Mouse (Mus musculus): Measurements from ENCODE around the gene Nhsl2. TPM values are rescaled to one million over a fixed set of nuclear protein-coding genes. Genes with fewer than 3 reads are reported as not detected.
A peak's percentile ranks its signal among the peaks of the same experiment; 100 is the strongest.

The Nhsl2 gene
- polyA plus RNA-seq, 1 experiment from 2014 or later: 11.8 TPM

DNA sequence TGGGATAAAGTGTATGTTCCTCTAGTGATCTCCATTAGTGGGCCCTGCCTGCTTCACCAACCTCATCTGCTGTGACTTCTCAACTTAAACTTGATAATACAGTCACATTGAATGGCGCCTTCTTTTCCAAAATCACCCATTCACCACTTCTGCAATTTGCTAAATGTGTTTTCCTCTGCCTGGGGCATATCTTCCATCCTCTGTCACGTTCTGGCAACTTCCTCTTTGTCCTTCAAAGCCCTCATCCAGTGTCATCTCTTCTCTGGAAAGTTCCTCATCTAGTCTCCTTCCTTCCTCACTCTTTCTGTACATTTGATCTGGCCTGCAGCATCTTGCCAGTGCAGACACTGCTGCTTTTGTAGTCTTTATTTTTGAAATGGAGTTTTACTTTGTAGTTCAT, 158.8 kb downstream of the Nhsl2 start:
- no peaks in the 10 kb centered on the region for H3K9me3 ChIP-seq (ENCODE audit: control insufficient read depth, low read length)
- DNase-seq (ENCODE audit: low spot score) (no peak), ATAC-seq (ENCODE audit: low FRiP score) (no peak)
- H3K27ac ChIP-seq (ENCODE audit: low read depth, low read length): no peak overlapping the region
- no peaks in the 10 kb centered on the region for H3K36me3 ChIP-seq (ENCODE audit: control insufficient read depth, insufficient read depth, low read length)
- H3K4me1 ChIP-seq (replicated peaks; ENCODE audit: control insufficient read depth, insufficient read depth, low read length): no peaks in the 10 kb centered on the region
- H3K4me3 ChIP-seq (ENCODE audit: low read depth, low read length): no peak overlapping the region
- WGBS: 63% methylated on average over 2 of the region's 2 CpGs
- H3K9ac ChIP-seq (ENCODE audit: low read depth, low read length): no peak overlapping the region
- peaks cover 18% of the 10 kb centered on the region for H3K27me3 ChIP-seq (ENCODE audit: control insufficient read depth, insufficient read depth, low read length)
- no peak overlapping the region for H3K4me2 ChIP-seq (replicated peaks; ENCODE audit: low read depth, low read length)

GRCm38 (mm10) chrX:102017213-102017923, 168.2 kb downstream of the Nhsl2 start:
- no peaks in the 10 kb centered on the region for H3K36me3 ChIP-seq (ENCODE audit: control insufficient read depth, insufficient read depth, low read length)
- ATAC-seq (ENCODE audit: low FRiP score): no peak
- H3K9ac ChIP-seq (ENCODE audit: low read depth, low read length): no peak overlapping the region
- 38% methylated on average over 9 of the region's 9 CpGs for WGBS
- no peaks in the 10 kb centered on the region for H3K9me3 ChIP-seq (ENCODE audit: control insufficient read depth, low read length)
- H3K4me3 ChIP-seq (ENCODE audit: low read depth, low read length): no peak overlapping the region
- DNase-seq (ENCODE audit: low spot score): no peak
- H3K4me2 ChIP-seq (replicated peaks; ENCODE audit: low read depth, low read length): no peak overlapping the region
- no peaks in the 10 kb centered on the region for H3K4me1 ChIP-seq (replicated peaks; ENCODE audit: control insufficient read depth, insufficient read depth, low read length)
- no peak overlapping the region for H3K27ac ChIP-seq (ENCODE audit: low read depth, low read length)
- H3K27me3 ChIP-seq (ENCODE audit: control insufficient read depth, insufficient read depth, low read length): no peaks in the 10 kb centered on the region; the same call in 1 of the 2 replicates

DNA sequence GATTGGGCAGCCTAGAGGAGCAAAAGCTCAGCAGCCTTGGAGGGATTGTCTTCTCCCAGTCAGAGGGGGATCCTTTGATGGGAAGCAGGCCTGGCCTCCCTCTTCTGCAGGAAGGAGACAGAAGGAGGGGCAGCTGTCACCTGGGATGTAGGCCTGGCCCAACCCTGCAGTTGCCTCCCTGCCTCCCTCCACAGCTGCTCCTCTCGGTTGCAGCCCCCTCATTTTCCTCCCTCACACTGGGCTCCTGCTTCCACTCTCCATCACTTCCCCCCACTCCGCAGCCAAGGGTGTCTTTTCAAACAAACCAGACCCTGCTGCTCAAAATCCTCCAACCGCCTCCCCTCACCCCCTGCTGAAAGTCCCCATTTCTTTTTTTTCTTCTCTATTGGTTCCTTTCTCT, 169.7 kb downstream of the Nhsl2 start:
- H3K4me3 ChIP-seq (ENCODE audit: low read depth, low read length): no peak overlapping the region
- H3K9ac ChIP-seq (ENCODE audit: low read depth, low read length): no peak overlapping the region
- ATAC-seq (ENCODE audit: low FRiP score): no peak
- no peaks in the 10 kb centered on the region for H3K9me3 ChIP-seq (ENCODE audit: control insufficient read depth, low read length)
- no peak overlapping the region for H3K27ac ChIP-seq (ENCODE audit: low read depth, low read length)
- no peak for DNase-seq (ENCODE audit: low spot score)
- no peak overlapping the region for H3K4me2 ChIP-seq (replicated peaks; ENCODE audit: low read depth, low read length)
- no peaks in the 10 kb centered on the region for H3K36me3 ChIP-seq (ENCODE audit: control insufficient read depth, insufficient read depth, low read length)
- 49% methylated on average over 3 of the region's 3 CpGs for WGBS
- H3K27me3 ChIP-seq (ENCODE audit: control insufficient read depth, insufficient read depth, low read length): peaks cover 4% of the 10 kb centered on the region; the same call in 1 of the 2 replicates
- no peaks in the 10 kb centered on the region for H3K4me1 ChIP-seq (replicated peaks; ENCODE audit: control insufficient read depth, insufficient read depth, low read length)

- Histone ChIP-seq H3K9me3 (ENCODE audit: control insufficient read depth, low read length) (no peaks in the 10 kb centered on the region), H3K4me1 (replicated peaks; ENCODE audit: control insufficient read depth, insufficient read depth, low read length) (no peaks in the 10 kb centered on the region), H3K9ac (ENCODE audit: low read depth, low read length) (no peak overlapping the region), H3K27me3 (ENCODE audit: control insufficient read depth, insufficient read depth, low read length) (peaks cover 5% of the 10 kb centered on the region; the same call in 1 of the 2 replicates), H3K36me3 (ENCODE audit: control insufficient read depth, insufficient read depth, low read length) (no peaks in the 10 kb centered on the region), H3K4me3 (ENCODE audit: low read depth, low read length) (no peak overlapping the region), H3K27ac (ENCODE audit: low read depth, low read length) (no peak overlapping the region), H3K4me2 (replicated peaks; ENCODE audit: low read depth, low read length) (no peak overlapping the region)
- ATAC-seq (ENCODE audit: low FRiP score) (no peak), DNase-seq (ENCODE audit: low spot score) (no peak)
- 75% methylated on average over 7 of the region's 7 CpGs for WGBS
Observed at GRCm38 (mm10) chrX:102019471-102020240, 170.5 kb downstream of the Nhsl2 start.

DNA sequence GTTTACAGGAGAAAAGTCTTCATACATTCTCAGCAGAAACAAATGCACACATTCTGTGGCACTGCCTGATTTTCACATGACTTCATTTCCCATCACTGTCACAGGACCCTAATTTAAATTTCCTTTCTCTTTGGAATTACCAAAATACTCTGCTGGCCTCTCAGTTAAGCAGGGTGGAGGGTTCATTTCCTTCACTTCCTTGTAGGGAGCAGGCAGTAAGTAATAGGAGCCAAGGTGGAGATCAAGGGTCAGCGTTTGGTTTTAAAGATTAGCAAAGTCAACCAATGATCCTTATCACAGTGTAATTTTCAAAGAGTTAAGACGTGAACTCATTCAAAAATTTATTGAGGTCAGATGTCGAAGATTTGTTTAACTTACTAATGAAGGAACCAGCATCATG, 175.8 kb downstream of the Nhsl2 start:
- Histone ChIP-seq H3K4me3 (ENCODE audit: low read depth, low read length) (no peak overlapping the region), H3K9me3 (ENCODE audit: control insufficient read depth, low read length) (no peaks in the 10 kb centered on the region), H3K9ac (ENCODE audit: low read depth, low read length) (no peak overlapping the region), H3K36me3 (ENCODE audit: control insufficient read depth, insufficient read depth, low read length) (no peaks in the 10 kb centered on the region), H3K27me3 (ENCODE audit: control insufficient read depth, insufficient read depth, low read length) (peaks cover 10% of the 10 kb centered on the region), H3K4me2 (replicated peaks; ENCODE audit: low read depth, low read length) (no peak overlapping the region), H3K4me1 (replicated peaks; ENCODE audit: control insufficient read depth, insufficient read depth, low read length) (no peaks in the 10 kb centered on the region), H3K27ac (ENCODE audit: low read depth, low read length) (no peak overlapping the region)
- WGBS: 76% methylated on average over 3 of the region's 3 CpGs
- no peak for ATAC-seq (ENCODE audit: low FRiP score)
- DNase-seq (ENCODE audit: low spot score): no peak

- Histone ChIP-seq H3K27ac (ENCODE audit: low read depth, low read length) (no peak overlapping the region), H3K27me3 (ENCODE audit: control insufficient read depth, insufficient read depth, low read length) (peaks cover 12% of the 10 kb centered on the region), H3K4me3 (ENCODE audit: low read depth, low read length) (no peak overlapping the region), H3K4me1 (replicated peaks; ENCODE audit: control insufficient read depth, insufficient read depth, low read length) (no peaks in the 10 kb centered on the region), H3K9me3 (ENCODE audit: control insufficient read depth, low read length) (no peaks in the 10 kb centered on the region), H3K36me3 (ENCODE audit: control insufficient read depth, insufficient read depth, low read length) (no peaks in the 10 kb centered on the region), H3K4me2 (replicated peaks; ENCODE audit: low read depth, low read length) (no peak overlapping the region), H3K9ac (ENCODE audit: low read depth, low read length) (no peak overlapping the region)
- WGBS: 47% methylated on average over 6 of the region's 6 CpGs
- ATAC-seq (ENCODE audit: low FRiP score) (no peak), DNase-seq (ENCODE audit: low spot score) (peak; percentile 38)
Observed at GRCm38 (mm10) chrX:102031851-102032250, 182.7 kb downstream of the Nhsl2 start.

- peak; percentile 10 for DNase-seq (ENCODE audit: low spot score)
- peaks cover 12% of the 10 kb centered on the region for H3K27me3 ChIP-seq (ENCODE audit: control insufficient read depth, insufficient read depth, low read length)
- H3K4me3 ChIP-seq (ENCODE audit: low read depth, low read length): no peak overlapping the region
- H3K4me2 ChIP-seq (replicated peaks; ENCODE audit: low read depth, low read length): no peak overlapping the region
- H3K9me3 ChIP-seq (ENCODE audit: control insufficient read depth, low read length): no peaks in the 10 kb centered on the region
- no peaks in the 10 kb centered on the region for H3K36me3 ChIP-seq (ENCODE audit: control insufficient read depth, insufficient read depth, low read length)
- no peaks in the 10 kb centered on the region for H3K4me1 ChIP-seq (replicated peaks; ENCODE audit: control insufficient read depth, insufficient read depth, low read length)
- H3K9ac ChIP-seq (ENCODE audit: low read depth, low read length): no peak overlapping the region
- WGBS: 54% methylated on average over 8 of the region's 8 CpGs
- ATAC-seq (ENCODE audit: low FRiP score): no peak
- H3K27ac ChIP-seq (ENCODE audit: low read depth, low read length): no peak overlapping the region
Observed at GRCm38 (mm10) chrX:102032431-102032830, 183.2 kb downstream of the Nhsl2 start.

GRCm38 (mm10) chrX:102033566-102033965, 184.4 kb downstream of the Nhsl2 start:
- no peak overlapping the region for H3K4me2 ChIP-seq (replicated peaks; ENCODE audit: low read depth, low read length)
- H3K9me3 ChIP-seq (ENCODE audit: control insufficient read depth, low read length): no peaks in the 10 kb centered on the region
- ATAC-seq (ENCODE audit: low FRiP score) (no peak), DNase-seq (ENCODE audit: low spot score) (no peak)
- H3K4me1 ChIP-seq (replicated peaks; ENCODE audit: control insufficient read depth, insufficient read depth, low read length): no peaks in the 10 kb centered on the region
- H3K4me3 ChIP-seq (ENCODE audit: low read depth, low read length): no peak overlapping the region
- H3K27me3 ChIP-seq (ENCODE audit: control insufficient read depth, insufficient read depth, low read length): peaks cover 11% of the 10 kb centered on the region
- H3K27ac ChIP-seq (ENCODE audit: low read depth, low read length): no peak overlapping the region
- H3K9ac ChIP-seq (ENCODE audit: low read depth, low read length): no peak overlapping the region
- 80% methylated on average over 1 of the region's 2 CpGs for WGBS
- no peaks in the 10 kb centered on the region for H3K36me3 ChIP-seq (ENCODE audit: control insufficient read depth, insufficient read depth, low read length)

DNA sequence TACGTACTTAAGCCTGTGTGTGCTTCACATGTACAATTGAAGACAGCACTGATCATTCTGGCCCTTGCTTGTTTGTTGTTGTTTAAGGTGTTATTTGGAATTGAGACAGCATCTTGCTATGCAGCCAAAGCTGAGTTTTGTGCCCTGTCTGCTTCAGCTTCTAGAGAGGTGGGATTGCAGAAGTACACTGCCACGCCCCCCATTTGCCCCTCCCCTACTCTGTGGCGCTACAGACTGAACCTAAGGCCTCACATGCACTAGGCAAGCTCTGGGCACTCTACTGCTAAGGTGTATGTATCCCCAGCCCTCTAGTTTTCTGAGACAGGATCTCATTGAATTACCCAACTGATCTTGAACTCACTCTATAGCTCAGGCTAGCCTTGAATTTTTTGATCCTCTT, 186.5 kb downstream of the Nhsl2 start:
- Histone ChIP-seq H3K27ac (ENCODE audit: low read depth, low read length) (no peak overlapping the region), H3K9me3 (ENCODE audit: control insufficient read depth, low read length) (no peaks in the 10 kb centered on the region), H3K27me3 (ENCODE audit: control insufficient read depth, insufficient read depth, low read length) (peaks cover 5% of the 10 kb centered on the region; the same call in 1 of the 2 replicates), H3K4me2 (replicated peaks; ENCODE audit: low read depth, low read length) (no peak overlapping the region), H3K36me3 (ENCODE audit: control insufficient read depth, insufficient read depth, low read length) (no peaks in the 10 kb centered on the region), H3K4me3 (ENCODE audit: low read depth, low read length) (no peak overlapping the region), H3K9ac (ENCODE audit: low read depth, low read length) (no peak overlapping the region), H3K4me1 (replicated peaks; ENCODE audit: control insufficient read depth, insufficient read depth, low read length) (no peaks in the 10 kb centered on the region)
- ATAC-seq (ENCODE audit: low FRiP score) (no peak), DNase-seq (ENCODE audit: low spot score) (no peak)
- 49% methylated on average over 3 of the region's 3 CpGs for WGBS
